In genomic region chr13:82949541-82949940, GRCm38 (mm10) we compare ENCODE assay signal across 12 mouse cellular contexts.
DNase-seq lines count a peak whose midpoint lies in the region; ATAC-seq and TF ChIP-seq lines count a peak whose summit lies in the region.
"Had no signal": no experiment of that assay in that cellular context is flagged by ENCODE, and none has a peak within 500 bp of the region (broad histone marks: within the 10 kb centered on the region; RNA-seq: fewer than 3 reads in every experiment).

No protein-coding gene starts in this region.

- no peak for TF ChIP-seq CTCF in kidney, postnatal 0 days (IDR thresholded peaks at IDR 0.05; ENCODE audit: low read depth)

- no peaks in the 10 kb centered on the region for H3K4me1 ChIP-seq in kidney, postnatal 0 days (replicated peaks; ENCODE audit: insufficient read depth, low read length)
- no peaks in the 10 kb centered on the region for H3K4me1 ChIP-seq in hindbrain, embryonic 16.5 days (ENCODE audit: control insufficient read depth, insufficient read depth, low read depth, low read length)
- no peaks in the 10 kb centered on the region for H3K4me1 ChIP-seq in liver, embryonic 12.5 days
- H3K4me1 ChIP-seq: hindbrain, embryonic 10.5 days; neural tube, embryonic 13.5 days had no signal

- no peak for ATAC-seq in kidney, postnatal 0 days (replicated peaks; ENCODE audit: low FRiP score, low read depth)
- no peak for ATAC-seq in hindbrain, embryonic 16.5 days
- ATAC-seq in liver, embryonic 12.5 days, result no peak

- no peaks in the 10 kb centered on the region for H3K36me3 ChIP-seq in kidney, postnatal 0 days (ENCODE audit: insufficient read depth, low read length)
- no peaks in the 10 kb centered on the region for H3K36me3 ChIP-seq in hindbrain, embryonic 16.5 days (ENCODE audit: control insufficient read depth, insufficient read depth, low read length)
- H3K36me3 ChIP-seq in liver, embryonic 12.5 days, result no peaks in the 10 kb centered on the region
- H3K36me3 ChIP-seq: hindbrain, embryonic 10.5 days; neural tube, embryonic 13.5 days had no signal

- H3K27ac ChIP-seq in kidney, postnatal 0 days, result no peak overlapping the region
- no peak overlapping the region for H3K27ac ChIP-seq in hindbrain, embryonic 16.5 days (ENCODE audit: low read depth, low read length)
- H3K27ac ChIP-seq in liver, embryonic 12.5 days, result no peak overlapping the region
- H3K27ac ChIP-seq: gastrocnemius, adult 2 months; hindbrain, embryonic 10.5 days; neural tube, embryonic 13.5 days had no signal

- peak; percentile 1 for DNase-seq in kidney, postnatal 0 days (ENCODE audit: low spot score)
- DNase-seq in kidney, adult 8-10 months, result no peak
- peak; percentile 73 to 82 for DNase-seq in spleen, postnatal 36 days (ENCODE audit: low spot score in 2 of 2)
- DNase-seq in spleen, adult 12 weeks (ENCODE audit: low spot score), result no peak
- DNase-seq in left cerebral cortex, adult 9 months (ENCODE audit: low spot score in 2 of 2), result peak; percentile 60 to 69
- DNase-seq in telencephalon, adult 2 months (ENCODE audit: low read depth, low spot score), result peak; percentile 67
- DNase-seq: cerebellum, postnatal 10 days; gastrocnemius, adult 2 months had no signal

- no peaks in the 10 kb centered on the region for H3K27me3 ChIP-seq in kidney, postnatal 0 days (ENCODE audit: insufficient read depth, low read length)
- no peaks in the 10 kb centered on the region for H3K27me3 ChIP-seq in hindbrain, embryonic 16.5 days (replicated peaks; ENCODE audit: control insufficient read depth, insufficient read depth, low read length)
- no peaks in the 10 kb centered on the region for H3K27me3 ChIP-seq in liver, embryonic 12.5 days (replicated peaks)
- H3K27me3 ChIP-seq: neural tube, embryonic 13.5 days had no signal

- WGBS in kidney, postnatal 0 days, result 60% methylated on average over 6 of the region's 6 CpGs
- WGBS in hindbrain, embryonic 16.5 days, result 80% methylated on average over 6 of the region's 6 CpGs
- 41% methylated on average over 6 of the region's 6 CpGs for WGBS in liver, embryonic 12.5 days (ENCODE audit: insufficient replicate concordance)

- H3K4me3 ChIP-seq in kidney, postnatal 0 days (replicated peaks; ENCODE audit: low read depth, low read length), result no peak overlapping the region
- H3K4me3 ChIP-seq in hindbrain, embryonic 16.5 days (ENCODE audit: low read length), result no peak overlapping the region
- H3K4me3 ChIP-seq in liver, embryonic 12.5 days, result no peak overlapping the region
- H3K4me3 ChIP-seq: gastrocnemius, adult 2 months; hindbrain, embryonic 10.5 days; neural tube, embryonic 13.5 days had no signal

- no peaks in the 10 kb centered on the region for H3K9me3 ChIP-seq in kidney, postnatal 0 days (replicated peaks; ENCODE audit: low read length)
- no peaks in the 10 kb centered on the region for H3K9me3 ChIP-seq in hindbrain, embryonic 16.5 days (ENCODE audit: control insufficient read depth, low read length)
- H3K9me3 ChIP-seq in liver, embryonic 12.5 days (replicated peaks), result no peaks in the 10 kb centered on the region
- H3K9me3 ChIP-seq: hindbrain, embryonic 10.5 days; neural tube, embryonic 13.5 days had no signal

- H3K9ac ChIP-seq in kidney, postnatal 0 days (ENCODE audit: low read depth, low read length), result no peak overlapping the region
- no peak overlapping the region for H3K9ac ChIP-seq in hindbrain, embryonic 16.5 days (ENCODE audit: low read depth, low read length)
- no peak overlapping the region for H3K9ac ChIP-seq in liver, embryonic 12.5 days
- H3K9ac ChIP-seq: neural tube, embryonic 13.5 days had no signal

- H3K4me2 ChIP-seq in kidney, postnatal 0 days (ENCODE audit: low read length), result no peak overlapping the region
- no peak overlapping the region for H3K4me2 ChIP-seq in hindbrain, embryonic 16.5 days (ENCODE audit: low read length)
- H3K4me2 ChIP-seq in liver, embryonic 12.5 days, result no peak overlapping the region
- H3K4me2 ChIP-seq: neural tube, embryonic 13.5 days had no signal

Comparison
In these comparisons a context has a peak if more than half of its experiments do, and no peak if none do; other contexts are left out.
1. DNase-seq: peak in kidney, postnatal 0 days (single experiment), spleen, postnatal 36 days (2 of 2), left cerebral cortex, adult 9 months (2 of 2) and telencephalon, adult 2 months (single experiment); none in kidney, adult 8-10 months (0 of 2) and spleen, adult 12 weeks (single experiment).